Mouse (Mus musculus) heart, adult 8-10 months (tissue): ENCODE measurements around the gene Catsper1. TPM values are rescaled to one million over a fixed set of nuclear protein-coding genes. Genes with fewer than 3 reads are reported as not detected.

Source experiments
- total RNA-seq, 4 experiments: library from RNA; stranded (reverse); gene quantifications; 2 replicates each; pipeline ENCODE4 v1.2.4; 2022

Catsper1 gene
- total RNA-seq, 4 experiments from 2014 or later: not detected

Other genes starting within 250 kb of the Catsper1 start
- 100 to 1,000 TPM; 104 to 113 (median 111) TPM for gene Yif1a, start 247.2 kb upstream of the Catsper1 start, total RNA-seq
- under 1 TPM in 2 of 4 experiments, not detected in 2; 0.19 to 0.27 TPM for gene Cnih2, start 237.2 kb upstream of the Catsper1 start, total RNA-seq
- gene Rab1b, start 228.7 kb upstream of the Catsper1 start, total RNA-seq: 100 to 1,000 TPM; 185 to 214 (median 210) TPM
- gene Klc2, start 217.2 kb upstream of the Catsper1 start, total RNA-seq: 10 to 100 TPM; 52.1 to 60.3 (median 58.6) TPM
- 10 to 100 TPM; 18.6 to 21.9 (median 20.8) TPM for gene Pacs1, start 62.6 kb upstream of the Catsper1 start, total RNA-seq
- 100 to 1,000 TPM; 108 to 125 (median 119) TPM for gene Sf3b2, start 40.3 kb upstream of the Catsper1 start, total RNA-seq
- gene Gal3st3, start 37.4 kb upstream of the Catsper1 start, total RNA-seq: 10 to 100 TPM; 22.3 to 32.9 (median 25.1) TPM
- gene Cst6, start 13.8 kb downstream of the Catsper1 start, total RNA-seq: 10 to 100 TPM; 17.0 to 27.2 (median 23.5) TPM
- gene Eif1ad, start 31.0 kb downstream of the Catsper1 start, total RNA-seq: 10 to 100 TPM; 15.7 to 21.5 (median 19.6) TPM
- gene Banf1, start 31.4 kb downstream of the Catsper1 start, total RNA-seq: 100 to 1,000 TPM; 110 to 123 (median 117) TPM
- gene Sart1, start 53.0 kb downstream of the Catsper1 start, total RNA-seq: 10 to 100 TPM; 53.9 to 61.4 (median 59.2) TPM
- gene Tsga10ip, start 66.8 kb downstream of the Catsper1 start, total RNA-seq: under 1 TPM; 0.25 to 0.75 (median 0.39) TPM
- 100 to 1,000 TPM; 337 to 351 (median 343) TPM for gene Drap1, start 89.2 kb downstream of the Catsper1 start, total RNA-seq
- gene AI837181, start 89.4 kb downstream of the Catsper1 start, total RNA-seq: 10 to 100 TPM; 34.1 to 40.6 (median 36.2) TPM
- under 1 TPM in 2 of 4 experiments, not detected in 2; 0.14 to 0.23 TPM for gene Fosl1, start 111.8 kb downstream of the Catsper1 start, total RNA-seq
- 10 to 100 TPM in 1 of 4 experiments, 1 to 10 TPM in 3; 8.3 to 10.4 (median 8.9) TPM for gene Ccdc85b, start 122.2 kb downstream of the Catsper1 start, total RNA-seq
- 10 to 100 TPM; 41.3 to 52.3 (median 49.2) TPM for gene Fibp, start 124.9 kb downstream of the Catsper1 start, total RNA-seq
- under 1 TPM in 3 of 4 experiments, not detected in 1; 0.29 to 0.38 (median 0.37) TPM for gene Ctsw, start 132.8 kb downstream of the Catsper1 start, total RNA-seq
- 10 to 100 TPM in 2 of 4 experiments, 1 to 10 TPM in 2; 6.5 to 11.2 (median 9.5) TPM for gene Efemp2, start 138.2 kb downstream of the Catsper1 start, total RNA-seq
- 10 to 100 TPM; 15.8 to 27.3 (median 21.9) TPM for gene Mus81, start 152.7 kb downstream of the Catsper1 start, total RNA-seq
- gene Cfl1, start 154.7 kb downstream of the Catsper1 start, total RNA-seq: 100 to 1,000 TPM; 142 to 201 (median 170) TPM
- 1 to 10 TPM in 1 of 4 experiments, under 1 TPM in 3; 0.52 to 1.4 (median 0.81) TPM for gene 1700020D05Rik, start 168.0 kb downstream of the Catsper1 start, total RNA-seq
- 1 to 10 TPM; 3.7 to 6.5 (median 6.0) TPM for gene Snx32, start 174.8 kb downstream of the Catsper1 start, total RNA-seq
- not detected for gene Ovol1, start 224.9 kb downstream of the Catsper1 start, total RNA-seq
- gene Ap5b1, start 232.3 kb downstream of the Catsper1 start, total RNA-seq: 1 to 10 TPM; 2.3 to 3.2 (median 2.7) TPM